Mouse (Mus musculus): ENCODE measurements around the gene Fndc7. TPM values are rescaled to one million over a fixed set of nuclear protein-coding genes. Genes with fewer than 3 reads are reported as not detected.
"Not testable (repeated sequence)": the region's sequence is repeated elsewhere in the genome, so short reads cannot be mapped to it uniquely, and the experiment has no call there.

The Fndc7 gene
- polyA plus RNA-seq, 1 experiment from 2014 or later, result not detected

GRCm38 (mm10) chr3:108898640-108899039, 8.8 kb upstream of the Fndc7 start:
- Histone ChIP-seq H3K4me1 (ENCODE audit: insufficient read depth, low read length) (no peaks in the 10 kb centered on the region), H3K9me3 (ENCODE audit: low read length) (no peaks in the 10 kb centered on the region), H3K4me2 (replicated peaks; ENCODE audit: low read depth, low read length) (no peak overlapping the region), H3K9ac (replicated peaks; ENCODE audit: low read length) (no peak overlapping the region), H3K4me3 (ENCODE audit: low read length) (no peak overlapping the region), H3K27me3 (ENCODE audit: insufficient read depth, low read length) (no peaks in the 10 kb centered on the region), H3K36me3 (ENCODE audit: insufficient read depth, low read length) (peaks cover 12% of the 10 kb centered on the region), H3K27ac (ENCODE audit: low read length) (no peak overlapping the region)
- ATAC-seq (ENCODE audit: low FRiP score, low TSS enrichment), result no peak
- WGBS, result 90% methylated on average over 4 of the region's 4 CpGs

GRCm38 (mm10) chr3:108892914-108893313, 3.1 kb upstream of the Fndc7 start:
- WGBS, result 43% methylated on average over 4 of the region's 4 CpGs
- Histone ChIP-seq H3K9me3 (ENCODE audit: low read length) (no peaks in the 10 kb centered on the region), H3K4me3 (ENCODE audit: low read length) (no peak overlapping the region), H3K4me2 (replicated peaks; ENCODE audit: low read depth, low read length) (no peak overlapping the region), H3K4me1 (ENCODE audit: insufficient read depth, low read length) (no peaks in the 10 kb centered on the region), H3K36me3 (ENCODE audit: insufficient read depth, low read length) (no peaks in the 10 kb centered on the region), H3K9ac (replicated peaks; ENCODE audit: low read length) (no peak overlapping the region), H3K27me3 (ENCODE audit: insufficient read depth, low read length) (no peaks in the 10 kb centered on the region), H3K27ac (ENCODE audit: low read length) (no peak overlapping the region)
- ATAC-seq (ENCODE audit: low FRiP score, low TSS enrichment), result no peak

- no peak for ATAC-seq (ENCODE audit: low FRiP score, low TSS enrichment)
- Histone ChIP-seq H3K9me3 (ENCODE audit: low read length) (no peaks in the 10 kb centered on the region), H3K4me2 (replicated peaks; ENCODE audit: low read depth, low read length) (no peak overlapping the region), H3K27me3 (ENCODE audit: insufficient read depth, low read length) (no peaks in the 10 kb centered on the region), H3K9ac (replicated peaks; ENCODE audit: low read length) (no peak overlapping the region), H3K4me3 (ENCODE audit: low read length) (no peak overlapping the region), H3K36me3 (ENCODE audit: insufficient read depth, low read length) (no peaks in the 10 kb centered on the region), H3K4me1 (ENCODE audit: insufficient read depth, low read length) (no peaks in the 10 kb centered on the region), H3K27ac (ENCODE audit: low read length) (no peak overlapping the region)
- WGBS, result 81% methylated on average over 1 of the region's 1 CpGs
These were observed 2.3 kb upstream of the Fndc7 start for GRCm38 (mm10) chr3:108892080-108892479.

GRCm38 (mm10) chr3:108887618-108887975, 2.2 kb downstream of the Fndc7 start:
- WGBS, result 89% methylated on average over 3 of the region's 3 CpGs

GRCm38 (mm10) chr3:108886934-108887617, 2.7 kb downstream of the Fndc7 start:
- no peak overlapping the region for H3K4me3 ChIP-seq (ENCODE audit: low read length)
- H3K9ac ChIP-seq (replicated peaks; ENCODE audit: low read length), result no peak overlapping the region
- 77% methylated on average over 12 of the region's 12 CpGs for WGBS
- H3K27ac ChIP-seq (ENCODE audit: low read length), result no peak overlapping the region
- H3K36me3 ChIP-seq (ENCODE audit: insufficient read depth, low read length), result no peaks in the 10 kb centered on the region
- no peak for ATAC-seq (ENCODE audit: low FRiP score, low TSS enrichment)
- H3K9me3 ChIP-seq (ENCODE audit: low read length), result no peaks in the 10 kb centered on the region
- no peak overlapping the region for H3K4me2 ChIP-seq (replicated peaks; ENCODE audit: low read depth, low read length)
- H3K4me1 ChIP-seq (ENCODE audit: insufficient read depth, low read length), result no peaks in the 10 kb centered on the region
- H3K27me3 ChIP-seq (ENCODE audit: insufficient read depth, low read length), result no peaks in the 10 kb centered on the region

More at GRCm38 (mm10) chr3:108887618-108887975, 2.2 kb downstream of the Fndc7 start:
- no peak overlapping the region for H3K4me2 ChIP-seq (replicated peaks; ENCODE audit: low read depth, low read length)
- ATAC-seq (ENCODE audit: low FRiP score, low TSS enrichment), result no peak
- H3K27me3 ChIP-seq (ENCODE audit: insufficient read depth, low read length), result no peaks in the 10 kb centered on the region
- H3K4me3 ChIP-seq (ENCODE audit: low read length), result no peak overlapping the region
- H3K27ac ChIP-seq (ENCODE audit: low read length), result no peak overlapping the region
- no peak overlapping the region for H3K9ac ChIP-seq (replicated peaks; ENCODE audit: low read length)
- H3K36me3 ChIP-seq (ENCODE audit: insufficient read depth, low read length), result no peaks in the 10 kb centered on the region
- no peaks in the 10 kb centered on the region for H3K9me3 ChIP-seq (ENCODE audit: low read length)
- no peaks in the 10 kb centered on the region for H3K4me1 ChIP-seq (ENCODE audit: insufficient read depth, low read length)

GRCm38 (mm10) chr3:108885686-108886530, 3.9 kb downstream of the Fndc7 start:
- Histone ChIP-seq H3K4me2 (replicated peaks; ENCODE audit: low read depth, low read length) (no peak overlapping the region), H3K36me3 (ENCODE audit: insufficient read depth, low read length) (no peaks in the 10 kb centered on the region), H3K27ac (ENCODE audit: low read length) (no peak overlapping the region), H3K9ac (replicated peaks; ENCODE audit: low read length) (no peak overlapping the region), H3K9me3 (ENCODE audit: low read length) (no peaks in the 10 kb centered on the region), H3K4me1 (ENCODE audit: insufficient read depth, low read length) (peaks cover 5% of the 10 kb centered on the region), H3K27me3 (ENCODE audit: insufficient read depth, low read length) (no peaks in the 10 kb centered on the region), H3K4me3 (ENCODE audit: low read length) (no peak overlapping the region)
- no peak for ATAC-seq (ENCODE audit: low FRiP score, low TSS enrichment)
- WGBS, result 54% methylated on average over 9 of the region's 9 CpGs

- no peak overlapping the region for H3K9ac ChIP-seq (replicated peaks; ENCODE audit: low read length)
- no peak overlapping the region for H3K4me3 ChIP-seq (ENCODE audit: low read length)
- H3K27me3 ChIP-seq (ENCODE audit: insufficient read depth, low read length), result no peaks in the 10 kb centered on the region
- H3K9me3 ChIP-seq (ENCODE audit: low read length), result no peaks in the 10 kb centered on the region
- peaks cover 10% of the 10 kb centered on the region for H3K4me1 ChIP-seq (ENCODE audit: insufficient read depth, low read length)
- 73% methylated on average over 8 of the region's 8 CpGs for WGBS
- H3K36me3 ChIP-seq (ENCODE audit: insufficient read depth, low read length), result no peaks in the 10 kb centered on the region
- no peak overlapping the region for H3K4me2 ChIP-seq (replicated peaks; ENCODE audit: low read depth, low read length)
- no peak for ATAC-seq (ENCODE audit: low FRiP score, low TSS enrichment)
- no peak overlapping the region for H3K27ac ChIP-seq (ENCODE audit: low read length)
These were observed 5.0 kb downstream of the Fndc7 start for GRCm38 (mm10) chr3:108884706-108885289.

GRCm38 (mm10) chr3:108883067-108883466, 6.7 kb downstream of the Fndc7 start:
- H3K4me1 ChIP-seq (ENCODE audit: insufficient read depth, low read length), result peaks cover 10% of the 10 kb centered on the region
- no peak for ATAC-seq (ENCODE audit: low FRiP score, low TSS enrichment)
- H3K4me2 ChIP-seq (replicated peaks; ENCODE audit: low read depth, low read length), result no peak overlapping the region
- no peaks in the 10 kb centered on the region for H3K27me3 ChIP-seq (ENCODE audit: insufficient read depth, low read length)
- H3K36me3 ChIP-seq (ENCODE audit: insufficient read depth, low read length), result no peaks in the 10 kb centered on the region
- H3K27ac ChIP-seq (ENCODE audit: low read length), result no peak overlapping the region
- H3K4me3 ChIP-seq (ENCODE audit: low read length), result no peak overlapping the region
- no peak overlapping the region for H3K9ac ChIP-seq (replicated peaks; ENCODE audit: low read length)
- WGBS, result 88% methylated on average over 2 of the region's 2 CpGs
- no peaks in the 10 kb centered on the region for H3K9me3 ChIP-seq (ENCODE audit: low read length)

GRCm38 (mm10) chr3:108881873-108882272, 7.9 kb downstream of the Fndc7 start:
- H3K36me3 ChIP-seq (ENCODE audit: insufficient read depth, low read length); H3K4me3 ChIP-seq (ENCODE audit: low read length); H3K27ac ChIP-seq (ENCODE audit: low read length); H3K4me2 ChIP-seq (replicated peaks; ENCODE audit: low read depth, low read length); H3K9me3 ChIP-seq (ENCODE audit: low read length); H3K27me3 ChIP-seq (ENCODE audit: insufficient read depth, low read length); ATAC-seq (ENCODE audit: low FRiP score, low TSS enrichment); H3K9ac ChIP-seq (replicated peaks; ENCODE audit: low read length): not testable (repeated sequence)
- WGBS, result 16% methylated on average over 4 of the region's 4 CpGs
- peaks cover 10% of the 10 kb centered on the region for H3K4me1 ChIP-seq (ENCODE audit: insufficient read depth, low read length)
